Mouse (Mus musculus): ENCODE results near the gene Abhd11.

- no peak for TF ChIP-seq CTCF (IDR thresholded peaks at IDR 0.05; ENCODE audit: insufficient read depth, low read length)
- no peak for TF ChIP-seq POLR2A (IDR thresholded peaks at IDR 0.05; ENCODE audit: borderline replicate concordance, extremely low read depth, low read depth, low read length)
Measured at GRCm38 (mm10) chr5:135039541-135039940, 30.6 kb downstream of the Abhd11 start.

Data from lung, adult 2 months (tissue).